Mouse (Mus musculus) embryonic facial prominence, embryonic 10.5 days (tissue): ENCODE results near the gene Grin2d. TPM values are rescaled to one million over a fixed set of nuclear protein-coding genes. Genes with fewer than 3 reads are reported as not detected.
"Not testable (repeated sequence)": the region's sequence is repeated elsewhere in the genome, so short reads cannot be mapped to it uniquely, and the experiment has no call there.

Experiments
- DNase-seq: peaks from one replicate; pipeline ENCODE4 v3.0.0-alpha.2; 2017; ENCODE audit warnings: low spot score
- H3K27ac ChIP-seq: fragments of 300-500 bp; sonication (generic); replicated peaks from 2 replicates; pipeline ENCODE4 v1.5.1; 2016; ENCODE audit warnings: mild to moderate bottlenecking
- H3K27me3 ChIP-seq: fragments of 300-500 bp; sonication (generic); replicated peaks from 2 replicates; pipeline ENCODE4 v1.6.1; 2016; ENCODE audit warnings: low read depth, mild to moderate bottlenecking; ENCODE audit not compliant: poor library complexity, severe bottlenecking
- H3K36me3 ChIP-seq: fragments of 300-500 bp; sonication (generic); replicated peaks from 2 replicates; pipeline ENCODE4 v1.6.1; 2016; ENCODE audit warnings: mild to moderate bottlenecking, moderate library complexity
- H3K4me1 ChIP-seq: fragments of 300-500 bp; sonication (generic); 2 replicates; pipeline ENCODE4 v1.6.1; 2016
- H3K4me3 ChIP-seq: fragments of 300-500 bp; sonication (generic); 2 replicates; pipeline ENCODE4 v1.5.1; 2016; ENCODE audit warnings: mild to moderate bottlenecking, moderate library complexity
- H3K9me3 ChIP-seq: fragments of 300-500 bp; sonication (generic); 2 replicates; pipeline ENCODE4 v1.6.1; 2016; ENCODE audit warnings: mild to moderate bottlenecking
- WGBS: fragments of 180-500 bp; shearing (Covaris S2); methylation state at CpG from one replicate; pipeline ENCODE4 v1.1.7; 2016; 5-methylcytosine and 5-hydroxymethylcytosine counted together
- polyA plus RNA-seq: library from polyadenylated mRNA; unstranded; fragments of >200 nt; fragmentation: Nextera tagmentation; extraction: Ambion mirVana; gene quantifications from 2 replicates; pipeline ENCODE4 v1.2.1, GENCODE M21; 2016

Gene Grin2d
- polyA plus RNA-seq, 1 experiment from 2014 or later, result 0.09 TPM

- peaks cover 16% of the 10 kb centered on the region for H3K27me3 ChIP-seq
- WGBS, result 45% methylated on average over 13 of the region's 13 CpGs
- DNase-seq, result no peak
- peak overlapping the region; percentile 86 for H3K27ac ChIP-seq
- peaks cover 48% of the 10 kb centered on the region for H3K4me1 ChIP-seq
- H3K36me3 ChIP-seq, result peaks cover 6% of the 10 kb centered on the region; the same call in 1 of the 2 replicates
- H3K9me3 ChIP-seq, result no peaks in the 10 kb centered on the region
- H3K4me3 ChIP-seq, result peak overlapping the region; percentile 41
Measured at GRCm38 (mm10) chr7:45917004-45917704, 39.0 kb upstream of the Grin2d start.

- WGBS, result 37% methylated on average over 26 of the region's 26 CpGs
- Histone ChIP-seq H3K4me1 (peaks cover 44% of the 10 kb centered on the region), H3K36me3 (peaks cover 6% of the 10 kb centered on the region), H3K4me3 (peak overlapping the region; percentile 41), H3K27me3 (peaks cover 16% of the 10 kb centered on the region), H3K9me3 (no peaks in the 10 kb centered on the region), H3K27ac (peak overlapping the region; percentile 86)
- peak; percentile 83 for DNase-seq
Measured at GRCm38 (mm10) chr7:45916056-45917003, 38.2 kb upstream of the Grin2d start.

- Histone ChIP-seq H3K36me3 (peaks cover 19% of the 10 kb centered on the region), H3K4me1 (peaks cover 32% of the 10 kb centered on the region), H3K27ac (no peak overlapping the region), H3K4me3 (no peak overlapping the region), H3K27me3 (peaks cover 6% of the 10 kb centered on the region), H3K9me3 (peaks cover 1% of the 10 kb centered on the region; the same call in 1 of the 2 replicates)
- no peak for DNase-seq
- 90% methylated on average over 5 of the region's 5 CpGs for WGBS
Measured at GRCm38 (mm10) chr7:45915011-45915410, 36.8 kb upstream of the Grin2d start.

- Histone ChIP-seq H3K27me3 (no peaks in the 10 kb centered on the region), H3K36me3 (peaks cover 29% of the 10 kb centered on the region), H3K9me3 (peaks cover 5% of the 10 kb centered on the region; the same call in 1 of the 2 replicates), H3K27ac (peak overlapping the region; percentile 15; the same call in 1 of the 2 replicates), H3K4me3 (no peak overlapping the region), H3K4me1 (peaks cover 29% of the 10 kb centered on the region)
- 85% methylated on average over 6 of the region's 6 CpGs for WGBS
- no peak for DNase-seq
Measured at GRCm38 (mm10) chr7:45914067-45914466, 35.9 kb upstream of the Grin2d start.

- WGBS, result 95% methylated on average over 16 of the region's 16 CpGs
- peaks cover 36% of the 10 kb centered on the region for H3K36me3 ChIP-seq
Measured at GRCm38 (mm10) chr7:45909145-45909544, 31.0 kb upstream of the Grin2d start.

GRCm38 (mm10) chr7:45908384-45908783 lies 30.2 kb upstream of the Grin2d start:
- Histone ChIP-seq H3K4me3 (no peak overlapping the region), H3K27ac (no peak overlapping the region), H3K27me3 (no peaks in the 10 kb centered on the region), H3K4me1 (no peaks in the 10 kb centered on the region), H3K9me3 (peaks cover 8% of the 10 kb centered on the region; the same call in 1 of the 2 replicates), H3K36me3 (peaks cover 35% of the 10 kb centered on the region)
- no peak for DNase-seq

More at GRCm38 (mm10) chr7:45909145-45909544, 31.0 kb upstream of the Grin2d start:
- no peak for DNase-seq
- peaks cover under 1% of the 10 kb centered on the region; the same call in 1 of the 2 replicates for H3K4me1 ChIP-seq
- no peak overlapping the region for H3K4me3 ChIP-seq
- peaks cover 5% of the 10 kb centered on the region; the same call in 1 of the 2 replicates for H3K9me3 ChIP-seq
- no peak overlapping the region for H3K27ac ChIP-seq
- H3K27me3 ChIP-seq, result no peaks in the 10 kb centered on the region

- no peak for DNase-seq
- Histone ChIP-seq H3K27ac (no peak overlapping the region), H3K4me1 (no peaks in the 10 kb centered on the region), H3K9me3 (peaks cover 8% of the 10 kb centered on the region; the same call in 1 of the 2 replicates), H3K4me3 (no peak overlapping the region), H3K36me3 (peaks cover 30% of the 10 kb centered on the region), H3K27me3 (no peaks in the 10 kb centered on the region)
- WGBS, result 88% methylated on average over 9 of the region's 9 CpGs
Measured at GRCm38 (mm10) chr7:45906622-45907021, 28.4 kb upstream of the Grin2d start.

- no peaks in the 10 kb centered on the region for H3K27me3 ChIP-seq
- no peak overlapping the region for H3K27ac ChIP-seq
- H3K36me3 ChIP-seq, result no peaks in the 10 kb centered on the region; the same call in 1 of the 2 replicates
- WGBS, result 81% methylated on average over 12 of the region's 12 CpGs
- H3K4me3 ChIP-seq, result no peak overlapping the region
- H3K4me1 ChIP-seq, result peaks cover 9% of the 10 kb centered on the region
- peaks cover 2% of the 10 kb centered on the region; the same call in 1 of the 2 replicates for H3K9me3 ChIP-seq
- peak; percentile 35 for DNase-seq
Measured at GRCm38 (mm10) chr7:45902481-45903002, 24.4 kb upstream of the Grin2d start.

GRCm38 (mm10) chr7:45901562-45901961 lies 23.4 kb upstream of the Grin2d start:
- H3K36me3 ChIP-seq, result no peaks in the 10 kb centered on the region
- no peak overlapping the region for H3K27ac ChIP-seq
- H3K27me3 ChIP-seq, result no peaks in the 10 kb centered on the region
- peaks cover 2% of the 10 kb centered on the region; the same call in 1 of the 2 replicates for H3K9me3 ChIP-seq
- H3K4me3 ChIP-seq, result no peak overlapping the region
- WGBS, result 61% methylated on average over 5 of the region's 5 CpGs
- no peak for DNase-seq
- H3K4me1 ChIP-seq, result peaks cover 14% of the 10 kb centered on the region

GRCm38 (mm10) chr7:45898125-45898524 lies 19.9 kb upstream of the Grin2d start:
- H3K27ac ChIP-seq, DNase-seq: not testable (repeated sequence)

GRCm38 (mm10) chr7:45897258-45897757 lies 19.1 kb upstream of the Grin2d start:
- peak; percentile 61 for DNase-seq
- peak overlapping the region; percentile 92 for H3K27ac ChIP-seq

More at GRCm38 (mm10) chr7:45898125-45898524, 19.9 kb upstream of the Grin2d start:
- not testable (repeated sequence) for H3K27me3 ChIP-seq, H3K36me3 ChIP-seq, H3K9me3 ChIP-seq
- Histone ChIP-seq H3K4me1 (peaks cover 20% of the 10 kb centered on the region), H3K4me3 (peak overlapping the region; percentile 67)
- 68% methylated on average over 4 of the region's 4 CpGs for WGBS

More at GRCm38 (mm10) chr7:45897258-45897757, 19.1 kb upstream of the Grin2d start:
- peak overlapping the region; percentile 67 for H3K4me3 ChIP-seq
- WGBS, result under 1% methylated on average over 19 of the region's 19 CpGs
- no peaks in the 10 kb centered on the region for H3K36me3 ChIP-seq
- H3K9me3 ChIP-seq, result no peaks in the 10 kb centered on the region
- H3K4me1 ChIP-seq, result peaks cover 23% of the 10 kb centered on the region
- H3K27me3 ChIP-seq, result peaks cover 9% of the 10 kb centered on the region
